Mouse (Mus musculus) heart, postnatal 25 days (tissue): ENCODE results near the gene E130116L18Rik. TPM values are rescaled to one million over a fixed set of nuclear protein-coding genes. Genes with fewer than 3 reads are reported as not detected.
"Not testable (repeated sequence)": the region's sequence is repeated elsewhere in the genome, so short reads cannot be mapped to it uniquely, and the experiment has no call there.

Experiments used
- DNase-seq: peaks from one replicate; pipeline ENCODE4 v3.0.0; 2022; ENCODE audit warnings: low spot score
- intact Hi-C: fragments of 180-260 bp; cut with DNase I; formaldehyde crosslinking; loops from one replicate; pipeline ENCODE4 v1.15.1; 2025
- total RNA-seq, 2 experiments: library from RNA; stranded (reverse); gene quantifications; 2 replicates each; pipeline ENCODE4 v1.2.3; 2021

E130116L18Rik gene
- total RNA-seq, 2 experiments from 2014 or later: not detected

GRCm38 (mm10) chr5:25184594-25184993, 38.4 kb downstream of the E130116L18Rik start:
- intact Hi-C loops: no loop called here
- DNase-seq: no peak

- intact Hi-C loops: no loop called here
Observed at GRCm38 (mm10) chr5:25183595-25183994, 39.4 kb downstream of the E130116L18Rik start.

GRCm38 (mm10) chr5:25181004-25181531, 41.9 kb downstream of the E130116L18Rik start, which contains the start of gene Galntl5:
TSS of gene Galntl5 (plus strand) at chr5:25181460.
- no peak for DNase-seq
- intact Hi-C loops: no loop called here

More at GRCm38 (mm10) chr5:25183595-25183994, 39.4 kb downstream of the E130116L18Rik start:
- no peak for DNase-seq

GRCm38 (mm10) chr5:25179936-25180488, 42.9 kb downstream of the E130116L18Rik start:
- DNase-seq: no peak
- intact Hi-C loops: no loop called here

GRCm38 (mm10) chr5:25179284-25179683, 43.7 kb downstream of the E130116L18Rik start:
- no peak for DNase-seq
- intact Hi-C loops: no loop called here

GRCm38 (mm10) chr5:25178543-25178942, 44.4 kb downstream of the E130116L18Rik start:
- DNase-seq, intact Hi-C loops: not testable (repeated sequence)

GRCm38 (mm10) chr5:25177937-25178336, 45.0 kb downstream of the E130116L18Rik start:
- intact Hi-C loops: not testable (repeated sequence)

More at GRCm38 (mm10) chr5:25177937-25178336, 45.0 kb downstream of the E130116L18Rik start:
- not testable (repeated sequence) for DNase-seq

Other genes starting within 250 kb of the E130116L18Rik start
- 10 to 100 TPM; 29.7 to 36.6 TPM for gene Prkag2, start 122.5 kb downstream of the E130116L18Rik start, total RNA-seq
- gene Galntl5, start 41.7 kb downstream of the E130116L18Rik start, total RNA-seq: not detected
- gene Galnt11, start 1.2 kb downstream of the E130116L18Rik start, total RNA-seq: 10 to 100 TPM; 22.1 to 22.4 TPM